Mouse (Mus musculus) liver, postnatal 0 days (tissue): ENCODE data around the gene Dmbx1.

Source experiments
- CTCF ChIP-seq: sonication (generic); IDR thresholded peaks from 2 replicates; pipeline ENCODE4 v1.5.1; 2016; ENCODE audit warnings: antibody characterized with exemption, low read depth
- EP300 ChIP-seq: IDR thresholded peaks from 2 replicates; pipeline ENCODE4 v1.6.1; 2016; ENCODE audit warnings: antibody characterized with exemption, low read depth, mild to moderate bottlenecking

GRCm38 (mm10) chr4:115873231-115873630 lies 66.5 kb downstream of the Dmbx1 start:
- TF ChIP-seq CTCF (no peak), EP300 (no peak)
